Mouse (Mus musculus) heart, adult 2 months (tissue): ENCODE measurements around the gene Rps6kb1.

Source experiments
- CTCF ChIP-seq: fragments of 200-600 bp; IDR thresholded peaks from 2 replicates; pipeline ENCODE4 v1.8.1; 2022; ENCODE audit warnings: antibody characterized with exemption, mild to moderate bottlenecking, moderate library complexity
- EP300 ChIP-seq: fragments of 200-500 bp; IDR thresholded peaks from 2 replicates; pipeline ENCODE4 v1.6.1; 2011; ENCODE audit warnings: low read depth, low read length, control low read depth; ENCODE audit not compliant: insufficient read depth
- POLR2A ChIP-seq: fragments of 200-500 bp; IDR thresholded peaks from 2 replicates; pipeline ENCODE4 v1.6.1; 2011; ENCODE audit warnings: mild to moderate bottlenecking, low read depth, low read length, control low read depth; ENCODE audit not compliant: insufficient read depth

DNA sequence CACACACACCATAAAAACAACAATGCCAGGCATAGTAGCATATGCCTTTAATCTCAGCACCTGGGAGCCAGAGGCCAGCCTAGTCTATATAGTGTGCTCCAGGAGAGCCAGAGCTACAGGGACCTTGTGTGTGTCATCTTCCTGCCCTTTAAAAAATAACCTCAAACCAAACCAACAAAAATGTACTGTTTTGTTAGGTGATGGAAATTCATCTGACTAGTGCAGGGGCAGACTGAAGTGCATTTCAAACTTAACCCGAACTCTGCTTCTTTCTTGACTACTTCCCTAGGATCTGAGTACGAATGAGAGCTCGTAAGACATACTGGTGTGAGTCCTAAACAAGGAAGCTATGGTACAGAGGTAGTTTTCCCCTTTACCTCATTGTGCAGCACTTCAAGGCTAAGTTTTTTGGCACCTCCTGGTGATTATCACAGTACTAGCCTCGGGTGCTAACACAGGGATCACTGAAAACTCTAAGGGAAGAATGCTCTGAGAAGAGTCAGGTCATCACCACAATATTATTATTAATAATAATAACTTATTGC, 46.8 kb upstream of the Rps6kb1 start:
- TF ChIP-seq POLR2A (no peak), EP300 (no peak), CTCF (no peak)
